Mouse (Mus musculus): Measurements from ENCODE around the gene Fmnl2.
A peak's percentile ranks its signal among the peaks of the same experiment; 100 is the strongest.

Fmnl2 gene

DNA sequence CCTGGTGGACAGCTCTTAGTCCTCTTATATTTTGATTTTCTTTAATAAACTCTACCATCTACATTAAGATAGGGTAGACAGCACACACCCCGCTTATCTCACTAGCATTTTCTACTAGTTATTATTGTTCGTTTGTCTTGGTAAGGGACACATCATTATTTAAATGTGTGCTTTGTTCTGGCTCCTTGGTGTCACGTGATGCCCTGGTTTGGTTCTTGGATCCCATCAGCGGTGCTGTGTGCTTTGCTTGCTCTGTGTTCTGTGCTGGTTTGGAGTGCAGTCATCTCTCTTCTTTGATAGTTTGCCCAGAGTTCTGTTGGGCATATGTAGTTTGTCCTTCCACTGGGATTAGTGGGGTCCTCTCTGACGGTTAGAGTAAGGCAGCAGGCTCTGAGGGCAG lies 57.9 kb downstream of the Fmnl2 start:
- no peak for DNase-seq (ENCODE audit: low spot score)

DNA sequence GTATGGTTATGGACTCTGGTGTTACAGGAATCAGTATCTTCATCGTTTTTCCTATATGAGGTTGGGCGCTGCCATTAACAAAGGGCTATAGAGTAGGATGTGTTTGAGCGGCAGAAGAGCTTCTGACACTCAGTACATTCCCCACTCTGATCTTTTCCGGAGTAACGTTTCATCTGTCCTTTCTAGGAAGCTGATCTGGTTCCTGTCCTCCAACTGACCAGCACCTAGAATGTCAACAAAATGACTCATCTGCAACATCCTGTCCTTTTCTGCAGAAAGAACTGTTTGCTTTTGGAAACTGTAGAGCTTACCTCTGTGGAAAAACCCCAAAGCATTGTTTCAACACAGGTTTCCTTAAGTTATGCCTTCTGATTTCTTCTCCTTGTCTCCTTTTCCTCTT lies 60.4 kb downstream of the Fmnl2 start:
- no peak for DNase-seq (ENCODE audit: low spot score)

DNA sequence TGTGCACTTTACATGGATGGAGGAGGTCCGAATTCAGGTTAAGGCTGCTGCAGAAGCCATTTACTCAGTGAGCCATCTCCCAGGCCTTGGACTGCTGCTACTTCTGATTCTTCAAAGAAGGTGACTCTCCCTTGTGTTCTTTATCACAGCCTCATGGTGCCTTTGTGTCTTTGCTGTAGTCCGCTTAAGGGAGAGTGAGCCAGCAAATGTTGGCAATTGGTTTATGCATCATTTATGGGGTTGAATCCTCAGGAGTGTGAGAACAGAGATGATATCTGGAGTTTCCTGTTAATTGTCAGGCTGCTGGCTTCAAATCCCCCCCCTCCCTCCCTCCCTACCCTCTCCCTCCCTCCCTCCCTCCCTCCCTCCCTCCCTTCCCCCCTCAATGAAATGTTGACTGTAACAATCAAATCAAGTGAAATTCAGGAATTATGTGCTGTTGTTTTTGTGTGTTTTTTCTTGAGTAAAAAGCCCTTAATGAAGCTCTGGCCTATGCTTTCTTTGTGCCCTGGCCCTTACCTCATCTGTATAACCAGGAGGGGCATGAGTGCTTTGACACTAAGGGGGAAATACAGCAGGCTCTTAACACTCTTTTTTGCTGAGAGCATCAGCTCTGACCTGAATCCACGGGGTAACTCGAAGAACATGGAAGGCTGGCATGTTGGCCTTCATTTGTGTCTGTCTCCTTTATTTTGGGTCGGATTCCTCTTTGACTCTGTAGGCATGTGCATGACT lies 63.2 kb downstream of the Fmnl2 start:
- DNase-seq (ENCODE audit: low spot score) = no peak

- no peak for DNase-seq (ENCODE audit: low spot score)
These were observed 67.4 kb downstream of the Fmnl2 start for GRCm38 (mm10) chr2:52925062-52925461.

GRCm38 (mm10) chr2:52927381-52927780 lies 69.7 kb downstream of the Fmnl2 start:
- no peak for DNase-seq (ENCODE audit: low spot score)

- no peak for DNase-seq (ENCODE audit: low spot score)
These were observed 70.2 kb downstream of the Fmnl2 start for GRCm38 (mm10) chr2:52927858-52928301.

- DNase-seq (ENCODE audit: low spot score) = no peak
These were observed 70.7 kb downstream of the Fmnl2 start for GRCm38 (mm10) chr2:52928401-52928800.

DNA sequence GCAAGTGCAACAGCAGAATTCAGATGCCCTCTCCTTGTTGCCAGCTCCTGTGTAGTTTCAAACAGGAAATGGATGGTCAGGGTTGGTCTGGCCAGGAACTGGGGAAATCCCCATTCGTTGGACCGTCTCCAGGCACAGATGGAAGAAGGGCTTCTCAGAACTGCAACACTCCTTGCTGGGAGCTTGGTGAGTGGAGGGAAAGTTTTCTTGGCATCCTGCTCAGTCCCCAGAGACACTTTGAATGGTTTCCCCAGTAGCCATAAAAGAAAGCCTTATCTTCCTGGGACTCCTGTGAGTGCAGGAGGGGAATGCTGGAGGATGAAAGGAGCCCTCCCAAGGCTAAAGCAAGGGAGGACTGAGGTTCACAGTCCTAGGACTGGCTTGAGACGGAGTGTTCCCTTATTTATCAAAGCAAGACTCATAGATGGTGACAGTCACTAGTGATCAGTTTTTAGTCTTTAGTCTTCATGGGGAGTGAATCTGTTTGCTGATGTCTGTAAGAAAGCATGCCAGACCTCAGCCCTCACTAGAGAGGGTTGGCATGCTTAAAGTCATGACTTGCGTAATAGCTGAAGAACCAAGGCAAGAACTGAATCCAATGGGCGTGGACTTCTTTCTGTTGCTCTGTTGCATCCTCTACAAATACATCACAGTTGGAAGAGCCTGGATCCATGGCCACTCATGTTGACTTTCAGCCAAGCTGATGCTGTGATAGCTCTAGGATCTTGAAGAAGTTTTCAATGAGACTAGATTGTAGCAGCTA lies 72.6 kb downstream of the Fmnl2 start:
- peak; percentile 49 for DNase-seq (ENCODE audit: low spot score)

DNA sequence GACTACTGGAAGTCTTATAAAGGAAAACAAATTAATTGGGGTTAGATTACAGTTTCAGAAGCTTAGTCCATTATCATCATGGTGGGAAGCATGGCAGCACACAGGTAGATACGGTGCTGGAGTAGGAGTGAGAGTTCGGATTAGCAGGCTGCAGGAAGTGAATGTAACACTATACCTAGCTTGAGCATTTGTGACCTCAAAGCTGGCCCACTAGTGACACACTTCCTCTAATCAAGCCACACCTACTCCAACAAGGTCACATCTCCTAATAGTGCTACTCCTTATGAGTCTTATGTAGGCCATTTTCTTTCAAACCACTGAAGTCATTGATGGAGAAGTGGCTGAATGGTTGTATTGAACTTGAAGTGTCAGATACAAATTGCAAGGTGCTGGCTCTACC lies 73.7 kb downstream of the Fmnl2 start:
- no peak for DNase-seq (ENCODE audit: low spot score)

DNA sequence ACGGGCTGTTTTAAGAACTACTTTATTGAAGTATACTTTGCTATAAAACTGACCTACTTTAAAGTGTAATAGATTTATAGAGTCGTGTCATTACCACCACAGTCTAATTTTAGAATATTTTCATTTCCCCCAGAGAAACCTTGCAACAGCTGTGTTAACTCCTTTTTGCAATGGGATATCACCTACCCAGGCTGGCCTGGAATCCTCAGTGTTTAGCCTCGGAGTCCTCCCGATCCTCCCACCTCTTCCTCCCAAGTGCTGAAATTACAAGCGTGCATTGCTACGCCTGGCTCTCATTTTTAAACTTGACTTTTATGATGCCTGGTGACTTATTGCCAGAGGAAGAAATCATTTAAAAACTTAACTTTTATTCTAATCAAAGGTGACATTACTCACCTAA lies 78.2 kb downstream of the Fmnl2 start:
- no peak for DNase-seq (ENCODE audit: low spot score)

- DNase-seq (ENCODE audit: low spot score) = no peak
These were observed 80.9 kb downstream of the Fmnl2 start for GRCm38 (mm10) chr2:52938351-52939074.

GRCm38 (mm10) chr2:52943644-52944423 lies 86.2 kb downstream of the Fmnl2 start:
- no peak for DNase-seq (ENCODE audit: low spot score)

DNA sequence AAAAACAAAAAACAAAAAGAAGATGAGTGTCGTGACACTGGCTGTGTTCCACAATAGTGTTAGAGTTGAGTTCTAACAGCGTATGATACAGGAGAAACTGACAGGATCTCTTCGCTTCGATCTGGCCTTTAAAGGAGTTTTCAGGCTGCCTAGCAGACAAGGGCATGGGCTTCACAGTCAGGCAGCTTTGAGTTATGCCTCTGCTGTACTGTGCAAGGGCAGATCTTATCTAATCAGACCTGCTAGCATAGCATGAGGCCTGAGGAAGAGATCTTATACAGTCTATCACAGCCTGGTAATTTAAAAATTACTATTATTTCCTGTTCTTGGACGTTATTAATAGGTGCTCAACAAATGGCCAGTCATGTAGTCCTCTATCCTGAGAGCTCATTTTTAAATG lies 86.9 kb downstream of the Fmnl2 start:
- no peak for DNase-seq (ENCODE audit: low spot score)

- DNase-seq (ENCODE audit: low spot score) = no peak
These were observed 88.4 kb downstream of the Fmnl2 start for GRCm38 (mm10) chr2:52946074-52946473.

DNA sequence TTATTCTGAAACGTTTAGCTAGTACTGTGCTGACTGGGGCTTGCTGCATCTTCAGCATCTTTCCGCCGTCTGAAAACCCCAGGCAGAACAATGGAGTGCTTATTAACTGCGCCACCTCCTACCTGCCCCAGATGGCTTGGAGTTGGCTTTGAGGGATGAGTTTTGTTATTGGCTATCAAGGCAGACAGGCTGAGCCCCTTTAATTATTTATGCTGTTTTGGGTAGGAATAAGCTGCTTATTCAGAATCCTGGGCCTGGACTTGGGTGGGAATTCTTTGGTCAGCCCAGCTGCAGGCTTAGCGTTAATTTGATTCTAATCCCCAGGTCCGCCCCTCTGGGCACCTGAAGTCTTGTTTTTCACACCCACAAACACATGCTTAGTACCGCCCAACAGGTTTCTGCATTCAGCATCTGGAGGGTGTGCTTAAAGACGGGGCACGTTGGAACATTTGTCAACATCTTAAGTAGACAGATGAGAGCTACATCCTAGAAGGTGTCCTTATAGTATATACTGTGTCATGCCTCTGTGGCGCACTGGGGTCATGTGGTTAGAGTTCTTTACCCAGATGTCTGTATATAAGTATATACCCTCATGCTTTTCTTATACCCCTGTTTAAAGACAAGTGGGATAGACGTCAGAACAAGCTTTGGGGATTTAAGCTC lies 89.0 kb downstream of the Fmnl2 start:
- no peak for DNase-seq (ENCODE audit: low spot score)

DNA sequence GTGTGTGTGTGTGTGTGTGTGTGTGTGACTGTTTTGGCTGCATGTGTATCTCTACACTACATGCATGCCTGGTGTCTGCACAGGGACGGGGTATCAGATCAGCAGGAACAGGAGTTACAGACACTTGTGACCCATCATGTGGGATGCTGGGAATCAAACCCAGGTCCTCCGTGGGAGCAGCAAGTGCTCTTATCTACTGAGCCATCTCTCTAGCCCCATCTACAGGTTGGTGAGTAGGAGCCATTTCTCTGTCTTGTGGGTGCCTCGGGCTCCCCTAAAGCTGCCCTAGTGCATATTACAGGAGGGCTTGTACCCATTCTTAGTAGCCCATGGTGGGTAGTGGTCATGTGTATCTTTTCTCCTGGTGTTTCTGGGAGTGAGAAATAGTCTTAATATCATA lies 90.7 kb downstream of the Fmnl2 start:
- DNase-seq (ENCODE audit: low spot score) = no peak

DNA sequence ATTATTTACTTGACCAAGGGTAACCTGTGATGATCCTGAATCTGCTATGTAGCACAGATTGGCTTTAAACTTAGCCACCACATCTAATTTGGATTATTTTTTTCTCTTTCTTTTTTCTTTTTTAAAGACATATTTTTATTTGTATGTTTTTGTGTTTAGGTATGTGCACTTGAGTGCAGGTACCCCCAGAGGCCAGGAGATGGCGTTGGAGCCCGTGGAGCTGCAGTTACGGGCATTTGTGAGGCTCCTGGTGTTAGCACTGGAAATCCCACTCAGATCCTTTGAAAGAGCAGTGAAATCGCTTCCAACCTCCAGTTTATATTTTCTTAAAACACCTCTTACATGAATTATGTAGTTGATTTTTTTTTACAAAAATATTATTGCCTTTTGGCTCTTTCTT lies 91.9 kb downstream of the Fmnl2 start:
- DNase-seq (ENCODE audit: low spot score) = no peak

DNA sequence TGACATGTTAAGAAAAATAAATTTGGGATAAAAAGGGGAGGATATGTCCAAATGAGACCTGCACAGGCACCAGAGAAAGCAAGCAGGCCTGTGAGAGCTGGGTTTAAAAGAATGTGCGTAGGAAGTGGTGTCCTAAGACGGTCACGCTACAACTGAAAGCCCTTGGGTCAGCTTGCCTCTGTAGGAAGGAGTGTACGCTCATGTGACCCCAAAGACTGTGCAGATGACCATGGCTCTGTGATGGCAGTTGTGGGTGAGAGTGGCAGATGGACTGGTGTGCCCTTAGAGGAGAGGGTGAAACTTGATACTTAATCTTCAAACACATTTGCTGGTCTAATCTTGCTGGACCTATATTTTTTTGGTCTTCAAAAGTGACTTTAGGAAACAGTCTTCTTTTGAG lies 92.6 kb downstream of the Fmnl2 start:
- DNase-seq (ENCODE audit: low spot score) = no peak

DNA sequence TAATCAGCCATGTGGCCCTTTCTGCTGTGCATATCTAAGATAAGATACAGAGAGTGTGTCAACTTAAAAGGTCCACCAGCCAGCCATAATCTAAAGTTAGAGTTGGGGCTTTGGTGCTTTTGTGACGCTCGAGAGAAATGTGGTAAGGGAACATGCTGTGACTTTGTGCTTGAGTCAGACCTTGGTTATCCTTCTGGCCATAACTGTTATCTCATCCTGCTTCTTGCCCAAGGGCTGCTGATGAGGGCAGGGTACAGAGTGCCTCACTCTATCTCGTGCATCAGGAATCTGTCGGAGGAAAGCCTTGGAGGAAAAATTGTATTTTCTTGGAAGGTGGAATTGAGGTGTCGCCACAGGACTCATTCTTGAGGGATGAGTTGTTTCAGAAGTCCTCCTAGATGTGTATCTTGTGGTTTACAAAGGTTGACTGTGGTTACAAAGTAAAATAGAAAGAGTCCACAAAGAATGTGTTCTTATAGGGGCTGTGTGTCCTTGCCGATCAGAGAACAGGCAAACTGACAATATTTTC lies 94.6 kb downstream of the Fmnl2 start:
- no peak for DNase-seq (ENCODE audit: low spot score)

DNA sequence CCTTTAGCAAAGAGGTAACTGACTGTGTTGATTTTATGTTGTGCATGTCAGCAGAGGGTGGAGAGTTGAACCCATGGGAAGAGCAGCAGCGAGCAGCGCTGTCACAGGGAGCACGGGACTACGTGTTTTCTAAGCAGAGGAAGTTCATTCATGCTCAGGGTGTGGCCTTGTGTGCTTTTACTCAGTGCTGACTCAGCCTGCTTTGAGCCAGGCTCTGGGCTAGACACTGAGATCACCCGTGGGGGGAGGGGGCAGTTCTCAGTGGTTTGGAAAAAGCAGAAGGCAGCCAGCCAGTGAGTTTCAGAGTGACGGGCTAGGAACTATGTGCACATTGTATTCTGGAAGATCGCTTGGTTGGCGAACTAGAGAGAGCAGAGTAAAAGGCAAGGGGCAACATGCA lies 97.4 kb downstream of the Fmnl2 start:
- peak; percentile 67 for DNase-seq (ENCODE audit: low spot score)

DNA sequence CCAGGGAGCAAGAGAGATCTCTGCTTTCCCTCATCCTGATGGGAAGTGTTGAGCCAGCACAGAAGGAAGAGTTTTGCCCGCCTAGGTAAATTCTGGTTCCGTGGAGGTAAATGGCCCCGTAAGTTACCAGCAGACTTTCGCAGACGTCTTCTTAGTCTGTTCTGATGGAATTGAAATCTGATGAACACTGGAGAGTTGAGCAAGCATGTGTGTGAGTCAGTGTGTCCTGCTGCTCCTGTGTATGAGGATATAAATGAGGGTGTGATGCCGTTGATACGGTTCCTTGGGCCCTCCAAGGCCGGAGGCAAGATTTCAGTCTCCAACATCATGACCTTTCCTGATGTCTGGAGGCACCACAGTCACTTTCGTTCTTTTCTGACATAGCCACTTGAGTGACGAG lies 98.2 kb downstream of the Fmnl2 start:
- DNase-seq (ENCODE audit: low spot score) = no peak
